ENCODE assay signal across 12 mouse cellular contexts in genomic region chr11:110544419-110545210, GRCm38 (mm10).
DNase-seq lines count a peak whose midpoint lies in the region; ATAC-seq and TF ChIP-seq lines count a peak whose summit lies in the region.
"Had no signal": no experiment of that assay in that cellular context is flagged by ENCODE, and none has a peak within 500 bp of the region (broad histone marks: within the 10 kb centered on the region; RNA-seq: fewer than 3 reads in every experiment).

No protein-coding gene starts in this region.

- no peaks in the 10 kb centered on the region for H3K9me3 ChIP-seq in heart, embryonic 10.5 days
- H3K9me3 ChIP-seq in midbrain, postnatal 0 days (ENCODE audit: low read length) = no peaks in the 10 kb centered on the region
- H3K9me3 ChIP-seq: hindbrain, embryonic 12.5 days; liver, embryonic 15.5 days had no signal

- no peaks in the 10 kb centered on the region for H3K36me3 ChIP-seq in heart, embryonic 10.5 days
- no peaks in the 10 kb centered on the region for H3K36me3 ChIP-seq in kidney, adult 2 months (ENCODE audit: control insufficient read depth, insufficient read depth, low read length)
- H3K36me3 ChIP-seq in midbrain, postnatal 0 days (ENCODE audit: insufficient read depth, low read length) = no peaks in the 10 kb centered on the region
- H3K36me3 ChIP-seq: hindbrain, embryonic 12.5 days; liver, embryonic 15.5 days had no signal

- H3K4me3 ChIP-seq in heart, embryonic 10.5 days = no peak overlapping the region
- no peak overlapping the region for H3K4me3 ChIP-seq in kidney, adult 2 months (ENCODE audit: insufficient read depth, low read depth, low read length)
- no peak overlapping the region for H3K4me3 ChIP-seq in midbrain, postnatal 0 days (ENCODE audit: low read depth, low read length)
- H3K4me3 ChIP-seq: hindbrain, embryonic 12.5 days; liver, embryonic 15.5 days had no signal

- TF ChIP-seq POLR2A in kidney, adult 2 months (IDR thresholded peaks at IDR 0.05; ENCODE audit: low read depth, low read length) = no peak

- ATAC-seq in midbrain, postnatal 0 days (ENCODE audit: low FRiP score) = no peak

- H3K4me2 ChIP-seq in midbrain, postnatal 0 days (ENCODE audit: low read depth, low read length, poor library complexity, severe bottlenecking) = no peak overlapping the region
- H3K4me2 ChIP-seq: hindbrain, embryonic 12.5 days; liver, embryonic 15.5 days had no signal

- DNase-seq in heart, adult 9 months (ENCODE audit: low spot score in 2 of 2) = peak; percentile 20 to 59
- no peak for DNase-seq in heart, embryonic 10.5 days (ENCODE audit: low spot score)
- peak; percentile 52 for DNase-seq in brain, adult 2 months (ENCODE audit: low read depth, low spot score)
- DNase-seq in kidney, adult 2 months = peak; percentile 83
- peak; percentile 27 for DNase-seq in large intestine, adult 2 months (ENCODE audit: low read depth, low spot score)
- no peak for DNase-seq in midbrain, postnatal 0 days (ENCODE audit: low spot score)
- no peak for DNase-seq in layer of hippocampus, adult 18-20 months (ENCODE audit: low spot score in 2 of 2)
- DNase-seq: cerebellum, adult 18-20 months; embryo, embryonic 11 days; thymus, postnatal 36 days had no signal

- H3K9ac ChIP-seq in midbrain, postnatal 0 days (replicated peaks; ENCODE audit: low read length, poor library complexity, severe bottlenecking) = no peak overlapping the region
- H3K9ac ChIP-seq: hindbrain, embryonic 12.5 days; liver, embryonic 15.5 days had no signal

- WGBS in heart, embryonic 10.5 days = 79% methylated on average over 11 of the region's 11 CpGs
- WGBS in kidney, adult 2 months = 43% methylated on average over 11 of the region's 11 CpGs
- WGBS in large intestine, adult 2 months = 33% methylated on average over 11 of the region's 11 CpGs
- WGBS in midbrain, postnatal 0 days = 85% methylated on average over 11 of the region's 11 CpGs

- H3K27me3 ChIP-seq in heart, embryonic 10.5 days (ENCODE audit: insufficient read depth, poor library complexity, severe bottlenecking) = no peaks in the 10 kb centered on the region
- no peaks in the 10 kb centered on the region for H3K27me3 ChIP-seq in kidney, adult 2 months (replicated peaks; ENCODE audit: control insufficient read depth, insufficient read depth, low read length)
- no peaks in the 10 kb centered on the region for H3K27me3 ChIP-seq in midbrain, postnatal 0 days (ENCODE audit: insufficient read depth, low read length)
- H3K27me3 ChIP-seq: hindbrain, embryonic 12.5 days; liver, embryonic 15.5 days had no signal

- no peak overlapping the region for H3K27ac ChIP-seq in heart, embryonic 10.5 days
- H3K27ac ChIP-seq in kidney, adult 2 months (ENCODE audit: insufficient read depth, low read depth, low read length) = peak overlapping the region; percentile 2; the same call in 1 of the 2 replicates
- no peak overlapping the region for H3K27ac ChIP-seq in midbrain, postnatal 0 days (ENCODE audit: low read depth, low read length)
- H3K27ac ChIP-seq: hindbrain, embryonic 12.5 days; liver, embryonic 15.5 days had no signal

- TF ChIP-seq CTCF in kidney, adult 2 months (conservative IDR thresholded peaks at IDR 0.05; ENCODE audit: insufficient read depth, insufficient read length, low read depth, low read length) = no peak
- TF ChIP-seq CTCF in midbrain, postnatal 0 days (IDR thresholded peaks at IDR 0.05) = no peak

- H3K4me1 ChIP-seq in heart, embryonic 10.5 days = no peaks in the 10 kb centered on the region
- 0 out of 2 replicates have a peak, but pooled peaks cover 8% of the 10 kb centered on the region for H3K4me1 ChIP-seq in kidney, adult 2 months (ENCODE audit: control insufficient read depth, insufficient read depth, low read length)
- no peaks in the 10 kb centered on the region for H3K4me1 ChIP-seq in midbrain, postnatal 0 days (ENCODE audit: insufficient read depth, low read length)
- H3K4me1 ChIP-seq: hindbrain, embryonic 12.5 days; liver, embryonic 15.5 days had no signal

Comparison
In these comparisons a context has a peak if more than half of its experiments do, and no peak if none do; other contexts are left out.
1. DNase-seq: peak in heart, adult 9 months (2 of 2), brain, adult 2 months (single experiment), kidney, adult 2 months (single experiment) and large intestine, adult 2 months (single experiment); none in heart, embryonic 10.5 days (single experiment), midbrain, postnatal 0 days (single experiment) and layer of hippocampus, adult 18-20 months (0 of 2).